Mouse (Mus musculus): ENCODE measurements at regions not wholly inside any gene's neighbourhood (a gene's known extent, or its start where the extent isn't known, plus 50 kb on each side); places are given as distances from the start of the nearest gene placed in this dataset.

DNA sequence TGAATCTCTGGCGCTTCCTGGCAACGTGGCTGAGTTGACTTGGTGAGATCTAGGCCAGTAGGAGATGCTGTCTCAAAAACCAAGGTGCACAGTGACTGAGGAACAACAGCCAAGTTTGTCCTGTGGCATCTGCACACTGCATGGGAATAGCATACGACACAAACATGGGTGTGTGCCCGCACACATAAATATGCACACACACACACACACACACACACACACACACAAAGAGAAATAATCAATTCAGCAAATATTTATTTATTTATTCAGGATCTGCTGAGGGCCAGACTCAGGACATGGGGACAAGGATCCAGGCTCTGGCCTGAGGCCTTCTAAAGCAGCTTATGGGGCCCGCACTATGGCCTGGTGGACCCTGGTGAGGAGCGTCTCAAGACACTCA, 65.4 kb downstream of the Syf2 start:
- peaks cover 11 to 18% of the 10 kb centered on the region in 2 experiments for H3K27me3 ChIP-seq (ENCODE audit: control insufficient read depth in 1 of 2, insufficient read depth in 2 of 2, low read length in 2 of 2)
- no peak for TF ChIP-seq MAFK (IDR thresholded peaks at IDR 0.05; ENCODE audit: borderline replicate concordance, low read depth, low read length)
- no peak for TF ChIP-seq GABPA (IDR thresholded peaks at IDR 0.05; ENCODE audit: low read depth, low read length)
- TF ChIP-seq SMC3 (IDR thresholded peaks at IDR 0.05; ENCODE audit: low read depth, low read length) = no peak
- TF ChIP-seq POLR2A (IDR thresholded peaks at IDR 0.05; ENCODE audit: control insufficient read depth in 1 of 2, insufficient read depth in 1 of 2, low read depth in 1 of 2, low read length in 2 of 2, poor library complexity in 1 of 2) = no peak
- no peak for TF ChIP-seq BHLHE40 (IDR thresholded peaks at IDR 0.05; ENCODE audit: borderline replicate concordance, low read depth, low read length)
- TF ChIP-seq EP300 (IDR thresholded peaks at IDR 0.05; ENCODE audit: low read depth in 1 of 2, low read length in 2 of 2) = no peak
- no peak for TF ChIP-seq USF1 (IDR thresholded peaks at IDR 0.05; ENCODE audit: low read depth, low read length)
- no peak for TF ChIP-seq MEF2A (IDR thresholded peaks at IDR 0.05; ENCODE audit: extremely low read depth, insufficient replicate concordance, low read depth, low read length, poor library complexity, severe bottlenecking)
- TF ChIP-seq HCFC1 (IDR thresholded peaks at IDR 0.05; ENCODE audit: low read depth, low read length) = no peak
- no peak for TF ChIP-seq POLR2AphosphoS5 (IDR thresholded peaks at IDR 0.05; ENCODE audit: borderline replicate concordance, low read depth, low read length)
- TF ChIP-seq RCOR1 (IDR thresholded peaks at IDR 0.05; ENCODE audit: low read depth, low read length) = no peak
- TF ChIP-seq UBTF (IDR thresholded peaks at IDR 0.05; ENCODE audit: borderline replicate concordance, insufficient read depth, low read depth, low read length) = no peak
- H3K9me3 ChIP-seq (replicated peaks; ENCODE audit: insufficient read depth, low read length) = no peaks in the 10 kb centered on the region
- peaks cover 0 to 3% of the 10 kb centered on the region in 2 experiments; a peak in 1 of 4 replicates for H3K4me1 ChIP-seq (ENCODE audit: control insufficient read depth in 1 of 2, insufficient read depth in 2 of 2, low read length in 2 of 2)
- H3K4me3 ChIP-seq (ENCODE audit: control insufficient read depth in 1 of 2, insufficient read depth in 1 of 2, low read depth in 2 of 2, low read length in 2 of 2) = no peak overlapping the region
- no peak overlapping the region for H3K9ac ChIP-seq (ENCODE audit: control insufficient read depth, low read depth, low read length, poor library complexity, severe bottlenecking)
- no peak for DNase-seq (ENCODE audit: low read depth, low spot score)
- H3K36me3 ChIP-seq (ENCODE audit: control insufficient read depth in 1 of 2, insufficient read depth in 2 of 2, low read length in 2 of 2) = no peaks in the 10 kb centered on the region
- H3K79me2 ChIP-seq (ENCODE audit: control insufficient read depth, insufficient read depth, low read length, poor library complexity) = no peaks in the 10 kb centered on the region
- H3K27ac ChIP-seq (ENCODE audit: control insufficient read depth, low read depth, low read length) = no peak overlapping the region

DNA sequence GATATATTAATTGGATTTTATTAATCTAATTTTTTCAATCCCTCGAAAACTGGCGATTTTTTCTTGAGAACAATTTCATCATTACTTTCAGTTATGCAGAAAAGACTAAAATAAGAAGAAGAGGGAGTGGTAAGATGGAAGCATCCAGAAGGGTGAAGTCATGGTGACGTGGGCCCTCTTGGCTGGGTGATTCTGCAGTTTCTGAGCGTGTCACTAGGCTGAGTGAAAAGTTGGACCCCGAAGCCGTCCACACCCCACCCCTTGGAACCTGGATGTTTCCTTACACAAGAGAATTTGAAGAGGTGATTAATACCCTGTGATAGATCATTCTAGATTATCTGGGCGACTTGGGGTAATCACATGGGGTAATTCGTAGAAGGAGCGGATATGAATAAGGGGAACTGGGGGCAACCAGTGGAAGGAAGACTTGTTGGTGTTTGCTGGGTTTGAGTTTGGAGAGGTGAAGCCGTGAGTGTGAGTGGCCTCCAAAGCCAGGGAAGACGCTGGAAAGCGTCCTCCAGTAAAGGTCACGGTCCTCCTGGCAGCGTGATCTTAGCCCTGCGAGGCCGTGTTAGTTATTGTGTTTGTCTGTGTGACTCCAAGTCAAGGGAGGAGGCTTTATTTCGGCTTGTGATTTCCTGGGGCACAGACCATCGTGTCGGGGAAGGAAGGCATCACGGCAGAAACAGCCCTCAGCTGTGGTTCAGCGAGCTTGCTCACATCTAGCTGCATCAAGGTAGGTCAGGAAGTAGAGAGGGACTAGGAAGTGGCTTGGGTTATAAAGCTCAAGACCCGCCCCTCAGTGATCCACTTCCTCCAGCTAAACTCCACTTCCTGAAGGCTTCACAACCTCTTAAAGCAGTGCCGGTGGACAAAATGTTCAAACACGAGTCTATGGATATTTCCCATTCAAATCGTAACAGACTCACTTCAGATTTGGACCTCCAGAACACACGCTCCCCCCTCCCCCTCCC, 67.0 kb downstream of the Syf2 start:
- Histone ChIP-seq H3K4me3 (ENCODE audit: control insufficient read depth in 1 of 2, insufficient read depth in 1 of 2, low read depth in 2 of 2, low read length in 2 of 2) (no peak overlapping the region), H3K9ac (ENCODE audit: control insufficient read depth, low read depth, low read length, poor library complexity, severe bottlenecking) (no peak overlapping the region), H3K27ac (ENCODE audit: control insufficient read depth, low read depth, low read length) (no peak overlapping the region), H3K36me3 (ENCODE audit: control insufficient read depth in 1 of 2, insufficient read depth in 2 of 2, low read length in 2 of 2) (no peaks in the 10 kb centered on the region), H3K27me3 (ENCODE audit: control insufficient read depth in 1 of 2, insufficient read depth in 2 of 2, low read length in 2 of 2) (peaks cover 11 to 19% of the 10 kb centered on the region in 2 experiments), H3K9me3 (replicated peaks; ENCODE audit: insufficient read depth, low read length) (no peaks in the 10 kb centered on the region), H3K4me1 (ENCODE audit: control insufficient read depth in 1 of 2, insufficient read depth in 2 of 2, low read length in 2 of 2) (peaks cover 0 to 8% of the 10 kb centered on the region in 2 experiments; a peak in 1 of 4 replicates), H3K79me2 (ENCODE audit: control insufficient read depth, insufficient read depth, low read length, poor library complexity) (no peaks in the 10 kb centered on the region)
- DNase-seq (ENCODE audit: low read depth, low spot score) = no peak
- TF ChIP-seq MXI1 (IDR thresholded peaks at IDR 0.05; ENCODE audit: low read depth, low read length) (no peak), MYC (IDR thresholded peaks at IDR 0.05; ENCODE audit: low read depth, low read length) (no peak), ZKSCAN1 (IDR thresholded peaks at IDR 0.05; ENCODE audit: low read depth, low read length) (no peak), SMC3 (IDR thresholded peaks at IDR 0.05; ENCODE audit: low read depth, low read length) (no peak), BHLHE40 (IDR thresholded peaks at IDR 0.05; ENCODE audit: borderline replicate concordance, low read depth, low read length) (no peak), POLR2AphosphoS5 (IDR thresholded peaks at IDR 0.05; ENCODE audit: borderline replicate concordance, low read depth, low read length) (no peak), CHD2 (IDR thresholded peaks at IDR 0.05; ENCODE audit: low read length) (no peak), EP300 (IDR thresholded peaks at IDR 0.05; ENCODE audit: low read depth in 1 of 2, low read length in 2 of 2) (no peak), ZC3H11A (IDR thresholded peaks at IDR 0.05; ENCODE audit: low read depth, low read length) (no peak), ZMIZ1 (IDR thresholded peaks at IDR 0.05; ENCODE audit: low read depth, low read length) (no peak), GABPA (IDR thresholded peaks at IDR 0.05; ENCODE audit: low read depth, low read length) (no peak), ELF1 (IDR thresholded peaks at IDR 0.05; ENCODE audit: low read depth, low read length) (no peak), TCF12 (IDR thresholded peaks at IDR 0.05; ENCODE audit: low read depth, low read length) (no peak), RAD21 (IDR thresholded peaks at IDR 0.05; ENCODE audit: low read depth, low read length) (no peak)
